Mouse (Mus musculus) MEL (cell line): ENCODE results near the gene Zfp652. TPM values are rescaled to one million over a fixed set of nuclear protein-coding genes. Genes with fewer than 3 reads are reported as not detected.

Experiments used
- DNase-seq: peaks from one replicate; pipeline ENCODE4 v3.0.0; 2011; ENCODE audit warnings: low read depth, low spot score
- H3K27ac ChIP-seq: 2 replicates; pipeline ENCODE4 v1.5.1; 2012; ENCODE audit warnings: low read depth, mild to moderate bottlenecking, control low read depth, low read length, moderate library complexity; ENCODE audit not compliant: control insufficient read depth
- H3K27me3 ChIP-seq, 2 experiments: fragments of 150-350 bp in 1 of 2; sonication (generic) in 1 of 2; 2 replicates each; pipeline ENCODE4 v1.6.1; 2012; ENCODE audit warnings: low read length in 2 of 2, mild to moderate bottlenecking in 2 of 2, improper control_type of control experiment in 1 of 2, moderate library complexity in 1 of 2; ENCODE audit not compliant: insufficient read depth in 2 of 2, control insufficient read depth in 1 of 2
- H3K36me3 ChIP-seq, 2 experiments: 2 replicates each; pipeline ENCODE4 v1.6.1; 2012 to 2014; ENCODE audit warnings: low read length in 2 of 2, improper control_type of control experiment in 1 of 2, inconsistent platforms in 1 of 2, mild to moderate bottlenecking in 1 of 2; ENCODE audit not compliant: insufficient read depth in 2 of 2, control insufficient read depth in 1 of 2
- H3K4me1 ChIP-seq, 2 experiments: fragments of 150-350 bp in 1 of 2; sonication (generic) in 1 of 2; 2 replicates each; pipeline ENCODE4 v1.6.1; 2012; ENCODE audit warnings: low read length in 2 of 2, improper control_type of control experiment in 1 of 2, mild to moderate bottlenecking in 1 of 2; ENCODE audit not compliant: insufficient read depth in 2 of 2, control insufficient read depth in 1 of 2
- H3K4me3 ChIP-seq, 2 experiments: fragments of 150-350 bp in 1 of 2; sonication (generic) in 1 of 2; 2 replicates each; pipeline ENCODE4 v1.5.1; 2012; ENCODE audit warnings: low read depth in 2 of 2, low read length in 2 of 2, mild to moderate bottlenecking in 2 of 2, moderate library complexity in 2 of 2, control low read depth in 1 of 2, improper control_type of control experiment in 1 of 2; ENCODE audit not compliant: control insufficient read depth in 1 of 2, insufficient read depth in 1 of 2
- H3K79me2 ChIP-seq: 2 replicates; pipeline ENCODE4 v1.6.1; 2012; ENCODE audit warnings: mild to moderate bottlenecking, low read length, moderate library complexity; ENCODE audit not compliant: control insufficient read depth, poor library complexity, insufficient read depth
- H3K9ac ChIP-seq: 2 replicates; pipeline ENCODE4 v1.6.1; 2012; ENCODE audit warnings: low read depth, mild to moderate bottlenecking, control low read depth, low read length, moderate library complexity; ENCODE audit not compliant: control insufficient read depth, poor library complexity, severe bottlenecking
- H3K9me3 ChIP-seq: fragments of 150-350 bp; sonication (generic); replicated peaks from 2 replicates; pipeline ENCODE4 v1.6.1; 2012; ENCODE audit warnings: mild to moderate bottlenecking, low read length, improper control_type of control experiment, moderate library complexity; ENCODE audit not compliant: insufficient read depth
- BHLHE40 ChIP-seq: IDR thresholded peaks from 2 replicates; pipeline ENCODE4 v1.6.1; 2012; ENCODE audit warnings: low read depth, mild to moderate bottlenecking, inconsistent platforms, low read length, improper control_type of control experiment, borderline replicate concordance
- CHD1 ChIP-seq: IDR thresholded peaks from 2 replicates; pipeline ENCODE4 v1.6.1; 2012; ENCODE audit warnings: low read depth, mild to moderate bottlenecking, inconsistent platforms, low read length, improper control_type of control experiment
- CHD2 ChIP-seq: IDR thresholded peaks from 2 replicates; pipeline ENCODE4 v1.6.1; 2011; ENCODE audit warnings: low read length, improper control_type of control experiment
- E2F4 ChIP-seq: IDR thresholded peaks from 2 replicates; pipeline ENCODE4 v1.6.1; 2011; ENCODE audit warnings: low read depth, low read length, improper control_type of control experiment, borderline replicate concordance
- ETS1 ChIP-seq: IDR thresholded peaks from 2 replicates; pipeline ENCODE4 v1.6.1; 2012; ENCODE audit warnings: low read depth, mild to moderate bottlenecking, inconsistent platforms, low read length, improper control_type of control experiment, moderate library complexity
- GABPA ChIP-seq: IDR thresholded peaks from 2 replicates; pipeline ENCODE4 v1.6.1; 2012; ENCODE audit warnings: low read depth, mild to moderate bottlenecking, inconsistent platforms, low read length, improper control_type of control experiment, moderate library complexity
- GATA1 ChIP-seq: IDR thresholded peaks from 2 replicates; pipeline ENCODE4 v1.6.1; 2011; ENCODE audit warnings: low read depth, low read length, improper control_type of control experiment
- HCFC1 ChIP-seq: IDR thresholded peaks from 2 replicates; pipeline ENCODE4 v1.6.1; 2012; ENCODE audit warnings: low read depth, mild to moderate bottlenecking, inconsistent platforms, low read length, improper control_type of control experiment, moderate library complexity
- MAFK ChIP-seq: IDR thresholded peaks from 2 replicates; pipeline ENCODE4 v1.6.1; 2011; ENCODE audit warnings: low read depth, mild to moderate bottlenecking, low read length, improper control_type of control experiment, borderline replicate concordance
- MAX ChIP-seq: IDR thresholded peaks from 2 replicates; pipeline ENCODE4 v1.6.1; 2011; ENCODE audit warnings: low read length, improper control_type of control experiment
- MAZ ChIP-seq: IDR thresholded peaks from 2 replicates; pipeline ENCODE4 v1.6.1; 2012; ENCODE audit warnings: low read depth, mild to moderate bottlenecking, inconsistent platforms, low read length, improper control_type of control experiment
- MXI1 ChIP-seq: IDR thresholded peaks from 2 replicates; pipeline ENCODE4 v1.6.1; 2011; ENCODE audit warnings: mild to moderate bottlenecking, low read depth, low read length, improper control_type of control experiment
- MYC ChIP-seq: IDR thresholded peaks from 2 replicates; pipeline ENCODE4 v1.6.1; 2011; ENCODE audit warnings: low read depth, mild to moderate bottlenecking, low read length, improper control_type of control experiment, moderate library complexity
- POLR2A ChIP-seq, 2 experiments: IDR thresholded peaks; 2 replicates each; pipeline ENCODE4 v1.6.1; 2011 to 2012; ENCODE audit warnings: low read length in 2 of 2, mild to moderate bottlenecking in 2 of 2, control low read depth in 1 of 2, improper control_type of control experiment in 1 of 2, low read depth in 1 of 2, moderate library complexity in 1 of 2; ENCODE audit not compliant: control insufficient read depth in 1 of 2, insufficient read depth in 1 of 2, poor library complexity in 1 of 2
- POLR2AphosphoS2 ChIP-seq: IDR thresholded peaks from 2 replicates; pipeline ENCODE4 v1.6.1; 2011; ENCODE audit warnings: low read length, improper control_type of control experiment
- SIN3A ChIP-seq: IDR thresholded peaks from 2 replicates; pipeline ENCODE4 v1.6.1; 2012; ENCODE audit warnings: low read length, improper control_type of control experiment, inconsistent platforms
- SMC3 ChIP-seq: IDR thresholded peaks from 2 replicates; pipeline ENCODE4 v1.6.1; 2011; ENCODE audit warnings: low read depth, low read length, improper control_type of control experiment
- TBP ChIP-seq: IDR thresholded peaks from 2 replicates; pipeline ENCODE4 v1.8.0; 2011; ENCODE audit warnings: low read depth, low read length, improper control_type of control experiment
- UBTF ChIP-seq: IDR thresholded peaks from 2 replicates; pipeline ENCODE4 v1.6.1; 2012; ENCODE audit warnings: low read depth, mild to moderate bottlenecking, inconsistent platforms, low read length, improper control_type of control experiment, moderate library complexity, borderline replicate concordance; ENCODE audit not compliant: insufficient read depth
- ZC3H11A ChIP-seq: IDR thresholded peaks from 2 replicates; pipeline ENCODE4 v1.6.1; 2012; ENCODE audit warnings: low read depth, mild to moderate bottlenecking, inconsistent platforms, low read length, improper control_type of control experiment
- ZMIZ1 ChIP-seq: IDR thresholded peaks from 2 replicates; pipeline ENCODE4 v1.6.1; 2012; ENCODE audit warnings: low read depth, mild to moderate bottlenecking, inconsistent platforms, low read length, improper control_type of control experiment, moderate library complexity
- ZNF384 ChIP-seq: IDR thresholded peaks from 2 replicates; pipeline ENCODE4 v1.6.1; 2012; ENCODE audit warnings: low read depth, mild to moderate bottlenecking, inconsistent platforms, low read length, improper control_type of control experiment
- polyA plus RNA-seq, 2 experiments: library from polyadenylated mRNA; stranded (reverse) in 1 of 2; unstranded in 1 of 2; fragments of >175 nt in 1 of 2; fragments of >200 nt in 1 of 2; gene quantifications; 2 replicates each; pipeline versions ENCODE4 v1.2.1 to v1.2.4; 2012; ENCODE audit warnings: low replicate concordance in 2 of 2, low read depth in 1 of 2; ENCODE audit not compliant: insufficient read length in 2 of 2, insufficient read depth in 1 of 2, missing spikeins in 1 of 2
- total RNA-seq: library from RNA; depleted of rRNA; stranded (reverse); fragments of 300-350 nt; gene quantifications from 2 replicates; pipeline ENCODE4 v1.2.3, GENCODE M21; 2012

The Zfp652 gene
- total and polyA plus RNA-seq, 3 experiments = 19.3 to 38.5 (median 31.8) TPM

- Histone ChIP-seq H3K9ac (no peak within 1 kb of the TSS), H3K27ac (no peak within 1 kb of the TSS), H3K9me3 (no peaks in the 10 kb centered on the region), H3K36me3 (peaks cover 20 to 25% of the 10 kb centered on the region in 2 experiments), H3K27me3 (no peaks in the 10 kb centered on the region), H3K79me2 (peaks cover 64% of the 10 kb centered on the region), H3K4me3 (no peak within 1 kb of the TSS), H3K4me1 (peaks cover 12 to 13% of the 10 kb centered on the region in 2 experiments)
- no peak for TF ChIP-seq ETS1
- TF ChIP-seq GABPA = no peak
- no peak for TF ChIP-seq ZC3H11A
- no peak for TF ChIP-seq CHD1
- no peak for TF ChIP-seq MAFK
- no peak for TF ChIP-seq E2F4
- no peak for TF ChIP-seq CHD2
- no peak for TF ChIP-seq GATA1
- no peak for TF ChIP-seq MAZ
- TF ChIP-seq ZNF384 = no peak
- TF ChIP-seq SMC3 = no peak
- TF ChIP-seq MXI1 = no peak
- TF ChIP-seq POLR2A (IDR thresholded peaks at IDR 0.05; ENCODE audit: control insufficient read depth in 1 of 2, insufficient read depth in 1 of 2, low read depth in 1 of 2, low read length in 2 of 2, poor library complexity in 1 of 2) = no peak
- no peak for TF ChIP-seq MAX
- no peak for TF ChIP-seq HCFC1
- no peak for TF ChIP-seq UBTF
- no peak for TF ChIP-seq ZMIZ1
- TF ChIP-seq POLR2AphosphoS2 = no peak
- TF ChIP-seq TBP = no peak
- TF ChIP-seq SIN3A = no peak
- no peak for DNase-seq
Observed at GRCm38 (mm10) chr11:95723287-95723686, 10.8 kb downstream of the Zfp652 start, which contains the start of gene B130006D01Rik. TSS of gene B130006D01Rik (plus strand) at chr11:95723587.

- Histone ChIP-seq H3K36me3 (peaks cover 20 to 34% of the 10 kb centered on the region in 2 experiments), H3K9ac (no peak overlapping the region), H3K27me3 (no peaks in the 10 kb centered on the region), H3K27ac (no peak overlapping the region), H3K9me3 (no peaks in the 10 kb centered on the region), H3K4me3 (no peak overlapping the region), H3K4me1 (peaks cover 22 to 23% of the 10 kb centered on the region in 2 experiments), H3K79me2 (peaks cover 62% of the 10 kb centered on the region)
- TF ChIP-seq CHD1 = no peak
- TF ChIP-seq MYC = no peak
- no peak for TF ChIP-seq CHD2
- TF ChIP-seq MXI1 = no peak
- no peak for TF ChIP-seq ZNF384
- TF ChIP-seq BHLHE40 = no peak
- no peak for DNase-seq
Observed at GRCm38 (mm10) chr11:95724466-95724865, 12.0 kb downstream of the Zfp652 start.
